Mouse (Mus musculus): Measurements from ENCODE around the gene Kndc1.

Gene Kndc1

DNA sequence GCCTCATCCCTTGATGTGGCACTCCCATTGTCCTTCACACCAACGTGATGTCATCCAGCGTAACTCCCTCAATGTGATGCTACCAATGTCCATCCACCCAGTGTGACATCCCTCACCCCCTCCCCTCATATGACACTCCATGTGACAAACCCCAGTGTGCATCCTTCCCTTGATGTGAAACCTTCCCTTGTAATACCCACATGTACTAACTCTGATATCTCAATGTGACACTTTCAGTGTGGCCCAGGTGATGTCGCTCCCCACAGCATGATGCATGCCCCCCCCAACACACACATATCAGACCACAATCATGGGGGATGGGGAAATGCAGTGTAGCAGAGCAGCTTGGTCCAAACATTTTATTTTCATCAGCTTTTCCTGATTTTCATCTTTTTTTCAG is 62.2 kb downstream of the Kndc1 start:
- DNase-seq: no peak

- DNase-seq: no peak
Measured at GRCm38 (mm10) chr7:139957437-139957836, 62.9 kb downstream of the Kndc1 start.

GRCm38 (mm10) chr7:139957958-139958357 is 63.5 kb downstream of the Kndc1 start:
- DNase-seq: no peak

- no peak for DNase-seq
Measured at GRCm38 (mm10) chr7:139961141-139961540, 66.6 kb downstream of the Kndc1 start.

DNA sequence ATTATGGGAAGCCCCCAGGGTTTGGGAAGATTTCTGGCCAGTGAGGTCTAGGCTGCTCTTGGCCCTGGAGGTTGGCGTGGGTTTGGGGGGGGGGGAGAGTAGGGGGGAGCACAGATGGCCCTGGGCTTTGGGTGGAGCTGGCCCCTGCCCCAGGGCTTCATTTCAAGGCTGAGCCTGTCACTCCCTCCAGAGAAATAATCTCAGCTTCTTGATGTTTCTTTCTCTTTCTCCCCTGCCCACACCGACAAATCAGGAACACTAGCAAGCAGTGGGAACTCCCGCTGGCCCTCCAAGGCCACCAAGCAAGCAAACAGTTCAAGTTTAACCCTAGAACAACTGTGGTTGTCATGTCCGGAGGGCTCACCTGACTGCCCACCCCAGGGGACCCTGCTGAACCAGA is 69.3 kb downstream of the Kndc1 start:
- DNase-seq: no peak

- no peak for DNase-seq
Measured at GRCm38 (mm10) chr7:139967175-139967574, 72.7 kb downstream of the Kndc1 start.

DNA sequence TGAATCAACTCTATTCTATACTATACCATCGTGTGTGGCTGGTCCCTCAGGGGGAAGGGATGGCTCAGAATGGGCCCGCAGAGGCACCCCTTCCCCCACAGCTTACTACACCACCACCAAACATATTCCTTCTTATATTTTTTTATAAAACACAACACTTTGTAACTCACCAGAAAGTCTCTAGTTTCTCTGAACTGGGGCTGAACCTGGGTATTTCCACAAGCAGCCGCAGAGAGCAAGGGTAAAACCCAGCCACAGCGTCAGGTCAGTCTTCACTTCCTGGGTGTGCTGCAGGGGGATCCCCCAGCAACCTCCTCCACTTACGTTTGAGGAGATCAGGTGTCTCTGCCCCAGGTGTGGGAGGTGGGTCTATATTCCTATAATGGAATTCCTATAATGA is 73.9 kb downstream of the Kndc1 start:
- DNase-seq: no peak

GRCm38 (mm10) chr7:139969348-139970130 is 75.0 kb downstream of the Kndc1 start:
- DNase-seq: peak; percentile 86

GRCm38 (mm10) chr7:139970216-139970919 is 75.9 kb downstream of the Kndc1 start:
- no peak for DNase-seq

GRCm38 (mm10) chr7:139970979-139971378 is 76.5 kb downstream of the Kndc1 start:
- DNase-seq: no peak

DNA sequence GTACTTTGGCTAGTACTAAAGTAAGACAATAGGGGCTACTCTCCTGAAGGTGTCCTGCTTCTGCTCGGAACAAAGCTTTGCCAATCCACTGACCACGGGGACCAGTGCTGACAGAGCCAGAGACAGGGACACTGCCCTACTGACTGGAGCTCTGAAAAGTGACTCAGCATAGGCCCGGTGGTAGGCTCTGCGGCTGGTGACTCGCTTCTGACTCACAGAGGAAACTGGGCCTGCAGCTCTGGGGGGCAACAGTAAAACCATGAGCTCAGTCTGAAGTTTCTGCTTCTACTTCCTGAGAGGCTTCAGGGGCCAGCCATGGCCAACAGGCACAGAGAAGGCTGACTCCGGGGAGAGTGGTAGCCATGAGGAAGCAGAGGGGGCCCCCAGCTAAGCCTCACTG is 76.9 kb downstream of the Kndc1 start:
- DNase-seq: no peak

- no peak for DNase-seq
Measured at GRCm38 (mm10) chr7:139972923-139973331, 78.4 kb downstream of the Kndc1 start.

DNA sequence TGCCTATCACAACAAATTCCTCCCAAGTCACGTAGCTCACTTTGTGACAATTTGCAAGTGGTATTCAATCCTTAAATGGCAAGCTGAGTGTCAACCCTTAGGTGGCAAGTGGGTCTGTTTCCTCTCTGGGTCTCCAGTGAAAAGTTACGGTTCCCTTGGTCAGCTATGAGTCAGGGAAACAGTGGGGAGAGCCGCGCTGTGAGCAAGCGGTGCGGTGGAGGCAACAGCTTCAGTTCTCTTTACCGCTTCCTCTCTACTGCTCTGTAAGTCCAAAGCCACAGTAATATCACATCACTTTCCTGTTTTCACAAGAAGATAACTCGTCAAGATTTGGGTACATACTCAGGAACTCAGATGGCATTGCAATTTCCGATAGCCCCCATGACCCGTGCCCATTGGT is 79.8 kb downstream of the Kndc1 start:
- DNase-seq: no peak

DNA sequence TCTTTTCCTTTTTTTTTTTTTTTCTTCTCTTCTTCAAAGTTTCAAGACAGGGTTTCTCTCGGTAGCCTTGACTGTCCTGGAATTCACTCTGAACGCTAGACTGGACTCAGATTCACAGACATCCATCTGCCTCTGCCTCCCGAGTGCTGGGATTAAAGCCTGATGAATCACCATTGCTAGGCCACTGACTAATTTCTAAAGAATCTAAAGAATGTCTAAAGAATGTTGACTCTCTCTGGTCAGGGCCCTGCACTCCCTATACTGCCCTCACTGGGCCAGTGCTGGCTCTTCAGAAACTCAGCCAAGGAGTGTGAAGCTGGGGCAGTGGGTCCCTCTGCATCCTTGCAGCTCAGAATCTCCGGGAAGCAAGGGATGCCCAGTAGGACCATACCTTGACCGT is 81.0 kb downstream of the Kndc1 start:
- DNase-seq: no peak

GRCm38 (mm10) chr7:139978278-139978892 is 83.9 kb downstream of the Kndc1 start, which contains the start of gene 6430531B16Rik:
6430531B16Rik (minus strand) TSS chr7:139978755.
- peak; percentile 80 for DNase-seq

DNA sequence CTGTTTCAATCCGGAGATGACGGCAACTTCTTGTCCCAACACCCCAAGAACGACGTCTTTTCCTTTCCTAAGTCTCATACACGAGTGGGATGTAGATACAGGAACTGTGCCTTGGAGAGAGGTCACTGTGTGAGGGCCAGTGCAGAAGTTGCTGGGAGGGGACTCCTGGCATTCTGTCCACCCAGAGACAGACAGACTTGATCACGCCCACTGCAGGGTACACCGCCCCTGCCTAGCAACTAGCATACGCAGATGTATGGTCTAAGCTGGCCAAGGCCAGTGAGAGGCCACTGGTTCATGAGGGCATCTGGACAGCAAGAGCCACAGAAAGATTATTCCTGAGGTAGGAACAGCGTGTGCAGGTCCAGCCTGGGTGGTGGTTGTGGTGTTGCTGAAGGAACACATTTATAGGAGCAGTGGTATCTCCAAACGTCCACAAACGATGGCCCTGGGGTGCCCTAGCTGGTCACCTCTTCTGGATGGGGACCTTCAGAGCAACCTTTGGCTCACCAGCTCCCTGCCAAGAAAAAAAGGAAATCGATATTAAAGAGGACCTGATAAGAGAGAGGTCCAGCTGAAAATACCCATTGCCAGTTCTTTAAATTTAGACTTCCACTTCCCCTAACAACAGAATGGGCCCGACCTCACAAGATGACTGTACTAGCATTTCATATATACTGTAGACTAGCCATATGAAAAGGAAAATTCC is 84.7 kb downstream of the Kndc1 start:
- no peak for DNase-seq

DNA sequence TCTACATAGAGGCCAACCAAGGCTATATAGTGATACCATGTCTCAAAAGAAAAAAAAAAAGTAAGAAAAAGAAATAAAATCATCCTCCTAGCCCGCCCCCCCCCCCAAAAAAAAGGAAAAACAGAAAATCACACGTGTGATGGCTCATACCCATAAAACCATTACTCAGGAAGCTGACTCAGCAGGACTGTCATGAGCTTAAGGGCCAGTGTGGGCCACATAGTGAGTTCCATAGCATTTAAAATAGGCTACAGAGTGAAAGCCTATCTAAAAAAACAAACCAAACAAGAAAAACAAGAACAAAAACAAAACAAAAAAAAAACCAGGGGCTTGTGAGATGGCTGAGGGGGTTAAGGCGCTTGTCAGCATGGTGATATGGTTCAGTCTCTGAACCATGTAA is 86.3 kb downstream of the Kndc1 start:
- no peak for DNase-seq

DNA sequence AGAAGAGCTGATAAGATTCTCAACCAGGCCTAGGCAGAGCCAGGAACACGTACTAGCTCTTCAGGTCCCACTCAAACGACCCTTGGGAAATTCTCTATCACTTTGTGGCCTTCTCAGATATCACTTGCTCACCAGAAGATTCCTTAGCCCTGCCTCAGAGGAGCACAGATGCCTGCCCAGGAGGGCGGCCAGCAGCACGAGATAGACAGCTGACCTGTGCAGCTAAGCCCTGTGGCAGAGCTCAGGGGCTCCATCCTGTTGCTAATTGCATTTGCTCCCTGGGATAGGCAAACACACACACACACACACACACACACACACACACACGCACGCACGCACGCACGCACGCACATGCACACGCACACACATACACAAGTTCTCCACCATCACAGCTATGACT is 87.6 kb downstream of the Kndc1 start:
- no peak for DNase-seq

DNA sequence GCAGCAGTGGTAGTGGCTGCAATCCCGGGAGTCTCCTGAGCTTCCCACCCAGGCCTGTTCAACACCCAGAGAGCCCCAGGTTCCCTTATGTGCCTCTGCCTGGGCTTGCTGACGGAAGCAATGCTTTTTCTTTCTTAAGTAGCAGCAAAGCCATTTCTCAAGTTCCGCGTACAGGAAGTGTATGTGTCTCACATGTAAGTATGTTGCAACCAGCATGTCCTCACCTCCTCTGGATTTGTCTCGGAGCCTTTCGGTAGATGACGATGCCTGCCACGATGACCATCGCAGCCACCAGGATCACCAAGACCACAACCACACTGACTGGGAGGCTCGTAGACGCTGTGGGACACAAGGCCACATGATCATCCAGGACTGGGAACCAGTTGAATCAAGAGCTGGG is 90.0 kb downstream of the Kndc1 start:
- no peak for DNase-seq

DNA sequence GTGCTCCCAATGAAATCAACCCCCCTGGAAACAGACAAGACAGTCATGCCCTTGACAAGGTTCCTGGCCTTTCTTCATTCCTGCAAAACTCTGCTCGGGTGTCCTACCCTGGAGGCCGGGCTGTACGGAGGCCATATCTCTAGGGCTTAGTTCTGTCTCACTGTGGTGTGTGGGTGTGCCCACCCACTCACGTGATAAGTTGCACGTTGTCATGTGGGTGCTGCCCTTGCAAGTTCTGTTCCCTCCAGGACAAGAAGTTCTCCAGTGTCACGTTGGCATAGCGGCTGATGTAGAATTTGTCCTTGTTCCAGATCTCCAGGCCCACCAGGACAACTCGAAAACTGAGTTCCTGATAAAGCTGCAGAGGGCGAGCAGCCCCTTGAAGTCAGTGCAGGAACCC is 93.8 kb downstream of the Kndc1 start:
- no peak for DNase-seq

DNA sequence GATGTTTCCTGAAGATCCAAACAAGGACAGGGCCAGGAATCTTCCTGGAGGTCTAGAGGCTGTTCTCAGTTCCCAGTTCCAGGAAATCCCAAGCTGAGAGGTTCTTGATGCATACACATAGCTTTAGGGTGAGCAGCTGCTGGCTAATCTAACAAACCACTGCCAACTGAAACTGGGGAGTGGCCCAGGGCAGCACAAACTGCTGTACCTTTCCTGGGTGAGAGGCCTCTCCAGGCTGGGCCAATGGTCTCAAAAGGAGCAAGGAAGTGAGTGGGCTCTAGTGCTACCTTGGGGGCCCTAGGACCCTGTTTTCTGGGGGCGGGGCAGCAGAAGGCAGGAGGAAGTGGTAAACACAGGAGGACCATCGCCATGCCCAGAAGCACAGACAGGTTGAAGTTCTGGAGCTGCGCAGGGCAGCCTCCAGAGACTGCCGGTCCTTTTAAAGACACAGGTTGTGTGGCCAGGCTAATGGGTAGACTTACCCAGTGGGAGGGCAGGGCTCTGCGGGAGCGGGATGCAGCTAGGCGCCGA is 96.4 kb downstream of the Kndc1 start:
- no peak for DNase-seq
